Mouse (Mus musculus) gastrocnemius, postnatal 25 days (tissue): ENCODE measurements around the gene Bdkrb1. TPM values are rescaled to one million over a fixed set of nuclear protein-coding genes. Genes with fewer than 3 reads are reported as not detected.
A peak's percentile ranks its signal among the peaks of the same experiment; 100 is the strongest.

ENCODE experiments used
- DNase-seq: peaks from one replicate; pipeline ENCODE4 v3.0.0; 2022
- long read RNA-seq, 2 experiments: library from polyadenylated mRNA; stranded (forward); transcript quantifications; one replicate each; pipeline ENCODE4 v2.0.0; 2021
- total RNA-seq, 2 experiments: library from RNA; stranded (reverse); gene quantifications; 1 replicate in 1 of 2; 2 replicates in 1 of 2; pipeline ENCODE4 v1.2.3; 2021

Bdkrb1 gene
- total RNA-seq: not detected
- long read RNA-seq, experiment 1: 0 reads
- long read RNA-seq, experiment 2: 0 reads

DNA sequence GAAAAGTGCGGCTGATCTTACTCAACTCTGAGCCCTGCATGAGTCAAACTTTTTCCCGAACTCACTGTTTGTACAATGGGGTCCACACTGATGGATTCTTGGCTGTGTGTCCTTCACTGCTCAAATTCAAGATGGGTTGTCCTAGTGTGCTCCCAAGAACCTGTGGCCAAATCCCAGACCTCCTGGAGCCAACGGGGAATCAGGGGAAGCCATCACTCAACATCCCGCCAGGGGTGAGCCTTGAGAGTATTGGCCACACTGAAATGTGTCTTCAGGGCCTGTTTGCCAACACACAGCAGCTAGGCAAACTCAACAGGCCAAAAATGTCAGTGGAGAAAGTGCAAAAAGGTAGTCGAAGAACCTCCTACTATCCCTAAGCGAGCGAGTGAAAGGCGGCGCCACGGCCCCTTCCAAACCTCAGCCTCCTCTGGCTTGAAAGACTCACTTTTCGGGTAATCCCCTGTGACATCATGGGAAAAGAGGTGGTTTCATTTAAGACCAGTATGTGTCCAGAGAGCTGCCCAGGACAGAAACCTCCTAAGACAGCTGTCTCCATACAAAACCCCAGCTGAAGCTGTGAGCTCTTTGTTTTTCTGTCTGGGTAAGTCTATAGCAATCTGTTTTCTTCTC, at the start of gene Bdkrb1:
Gene Bdkrb1 (plus strand): TSS at position 505 of the 630 bp plus-strand sequence.
- no peak for DNase-seq

DNA sequence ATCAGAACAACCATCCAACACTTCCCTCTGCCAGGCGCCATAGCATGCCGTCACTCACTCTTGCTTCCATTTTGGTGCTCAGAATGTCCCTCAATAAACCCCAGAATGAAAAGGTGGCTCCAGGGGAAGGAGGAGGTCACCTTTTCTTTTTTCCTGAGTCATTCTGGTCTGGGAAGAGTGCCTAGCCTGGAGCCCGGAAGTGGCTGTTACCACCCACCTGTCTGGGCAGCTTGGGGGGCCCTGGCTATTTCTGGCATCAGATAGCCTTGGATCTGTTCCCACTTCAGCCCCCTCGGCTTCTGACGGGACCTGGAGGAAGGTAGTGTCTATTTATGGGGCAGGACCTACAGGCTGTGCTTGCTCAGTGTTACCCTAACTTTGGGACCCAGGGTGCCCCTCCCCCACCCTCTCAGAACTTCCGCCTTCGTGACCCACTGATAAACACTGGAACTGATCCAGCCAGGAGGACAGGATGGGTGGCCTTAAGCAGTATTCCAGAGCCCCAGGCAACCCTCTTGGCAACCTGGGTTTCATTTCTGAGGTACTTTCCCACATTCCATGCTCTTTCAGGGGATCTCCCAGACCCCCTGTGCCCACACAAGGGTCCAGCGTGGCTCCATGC, 48.6 kb upstream of the Bdkrb1 start:
- DNase-seq: no peak

DNA sequence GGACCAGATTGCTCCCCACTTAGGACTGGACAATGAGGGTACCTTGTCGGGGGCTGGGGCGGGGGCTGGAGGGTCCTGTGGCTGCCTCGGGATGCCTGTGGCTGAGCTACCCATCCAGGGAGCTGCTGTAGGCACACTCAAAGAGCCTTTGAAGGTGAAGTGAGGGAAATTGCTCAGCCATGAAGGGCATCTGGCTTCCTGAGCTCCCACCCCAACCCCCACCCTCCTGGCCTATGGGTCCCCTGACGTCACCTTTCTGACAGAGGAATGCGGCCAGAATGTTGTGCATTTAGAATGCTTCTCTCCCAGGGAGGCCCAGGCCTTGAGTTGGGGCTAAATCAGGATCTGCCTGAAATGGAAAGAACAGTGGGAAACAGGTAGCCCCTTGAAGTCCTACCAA, 47.7 kb upstream of the Bdkrb1 start:
- DNase-seq: no peak

DNA sequence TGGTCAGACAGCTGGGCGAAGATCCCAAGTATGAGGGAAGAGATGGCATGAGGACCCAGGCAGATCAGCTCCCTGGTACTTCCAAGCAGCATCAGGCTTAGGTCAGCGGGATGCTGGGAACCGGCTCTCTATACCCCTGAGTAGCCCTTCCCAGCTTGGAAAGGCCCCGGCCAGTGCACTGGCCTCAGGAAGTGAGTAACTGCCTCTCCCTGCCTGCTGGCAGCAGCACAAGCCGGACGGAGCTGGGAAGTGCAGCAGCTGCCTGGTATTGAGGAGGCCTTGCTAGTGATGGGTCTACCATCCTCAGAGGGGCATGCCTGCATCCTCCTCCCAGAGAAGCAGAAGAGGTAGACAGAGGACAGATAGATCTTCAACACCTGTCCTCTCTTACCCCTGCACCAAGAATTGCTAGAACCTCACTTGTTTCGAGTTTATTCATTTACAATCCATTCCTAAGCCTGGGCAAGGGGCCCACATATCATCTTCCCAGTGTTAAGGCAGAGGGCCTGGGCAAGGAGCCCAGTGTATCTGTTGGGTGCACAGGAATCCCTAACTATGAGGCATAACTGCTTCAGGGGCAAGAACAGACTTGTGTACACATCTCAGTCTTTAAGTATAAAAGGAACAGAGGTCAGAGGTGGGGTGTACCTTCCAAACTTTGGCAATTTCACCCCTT, 45.5 kb upstream of the Bdkrb1 start:
- peak; percentile 66 for DNase-seq

DNA sequence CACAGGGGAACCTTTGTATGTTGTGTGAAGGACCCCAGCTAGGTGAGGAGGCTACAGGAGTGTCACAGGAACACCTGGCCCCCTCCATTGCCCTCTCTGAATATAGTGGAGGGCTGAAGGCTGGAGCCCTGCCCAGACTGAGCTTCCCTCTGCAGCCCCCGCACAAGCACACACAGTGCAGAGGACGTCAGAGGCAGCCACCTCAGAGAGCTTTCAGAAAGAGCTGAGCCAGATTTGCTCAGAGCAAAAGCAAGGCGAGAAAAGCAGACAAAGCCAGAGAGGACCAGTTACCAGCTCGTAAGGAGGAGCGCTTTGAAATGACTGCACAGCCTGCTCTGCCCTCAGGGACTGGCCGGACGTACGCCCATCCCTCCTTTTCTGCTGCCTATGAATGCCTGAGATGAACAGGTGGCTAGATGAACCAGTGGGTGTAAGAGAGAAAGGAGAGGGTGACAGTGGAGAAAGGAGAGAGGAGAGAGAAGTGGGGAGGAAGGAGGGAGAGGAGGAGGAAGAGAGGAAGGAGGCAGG, 41.8 kb upstream of the Bdkrb1 start:
- no peak for DNase-seq

DNA sequence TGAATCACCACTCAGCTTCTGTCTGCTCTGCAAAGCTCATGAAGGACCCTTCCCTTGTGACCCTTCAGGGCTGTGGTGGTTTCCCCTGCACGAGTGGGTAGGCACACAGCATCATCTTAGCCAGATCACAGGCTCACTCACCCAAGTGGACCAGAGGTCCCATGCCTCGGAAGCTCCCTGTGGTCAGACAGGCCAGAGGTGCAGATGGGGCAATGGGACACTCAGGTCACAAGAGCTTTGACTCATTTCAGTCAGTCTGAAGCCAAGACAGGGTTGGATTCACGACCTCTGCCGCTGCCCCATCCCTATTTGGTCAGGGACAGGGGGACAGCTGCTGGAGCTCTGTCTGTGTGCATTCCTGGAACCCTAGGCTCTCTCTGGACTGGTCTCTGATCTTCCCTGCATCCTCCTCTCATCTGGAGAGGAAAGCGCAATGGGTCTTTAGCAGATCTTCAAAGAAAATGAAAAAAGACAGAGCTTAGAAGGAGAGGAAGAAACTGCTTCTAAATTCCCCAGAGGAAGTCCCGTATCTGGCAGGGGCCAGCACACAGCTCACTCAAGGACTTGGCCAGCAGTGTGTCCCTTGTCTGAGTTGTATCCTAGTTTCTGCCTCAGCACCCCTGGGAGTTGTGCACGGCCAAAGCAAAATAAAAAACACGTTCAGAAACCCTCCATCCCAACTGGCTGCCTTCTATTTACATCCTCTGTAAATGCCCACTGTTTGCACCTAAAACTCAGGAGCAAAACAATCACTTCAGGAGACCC, 40.6 kb upstream of the Bdkrb1 start:
- DNase-seq: no peak

DNA sequence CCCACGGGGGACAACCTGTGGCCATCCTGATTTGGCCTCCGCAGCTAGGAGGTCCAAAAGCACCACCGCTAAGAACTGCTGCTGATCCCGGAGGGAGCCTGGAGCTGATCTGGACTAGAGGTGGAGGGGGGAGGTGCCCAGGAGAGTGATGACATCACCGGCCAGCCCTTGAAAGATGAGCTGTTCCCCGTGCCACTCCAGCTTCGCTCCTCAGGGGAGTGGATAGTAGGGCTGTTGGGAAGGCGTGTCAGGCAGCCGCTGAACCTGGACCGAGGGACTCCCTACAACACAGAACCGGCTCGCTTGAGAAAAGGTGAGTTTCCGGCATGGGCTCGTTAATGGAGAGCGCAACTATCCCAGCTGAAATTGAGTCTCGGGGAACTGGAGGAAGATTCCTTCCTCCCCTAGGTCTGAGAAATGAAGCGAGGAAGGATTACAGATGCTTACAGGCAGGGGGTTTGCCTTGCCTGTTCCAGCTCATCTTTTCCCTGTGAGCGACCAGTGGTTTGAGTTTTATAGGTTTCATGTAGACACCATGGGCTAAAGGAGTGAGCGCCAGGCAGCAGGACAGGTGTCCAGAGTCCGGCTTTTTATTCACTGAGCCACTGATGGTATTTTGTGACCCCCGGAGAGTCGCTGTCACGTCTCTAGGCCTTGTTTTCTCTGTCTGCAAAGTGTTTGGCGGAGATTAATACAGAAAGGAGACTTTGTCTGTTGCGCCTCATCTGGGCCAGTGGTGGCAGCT, 39.8 kb upstream of the Bdkrb1 start, which contains the start of gene Bdkrb2:
Gene Bdkrb2 (plus strand): TSS at position 291 of the 745 bp plus-strand sequence.
- peak; percentile 55 for DNase-seq

DNA sequence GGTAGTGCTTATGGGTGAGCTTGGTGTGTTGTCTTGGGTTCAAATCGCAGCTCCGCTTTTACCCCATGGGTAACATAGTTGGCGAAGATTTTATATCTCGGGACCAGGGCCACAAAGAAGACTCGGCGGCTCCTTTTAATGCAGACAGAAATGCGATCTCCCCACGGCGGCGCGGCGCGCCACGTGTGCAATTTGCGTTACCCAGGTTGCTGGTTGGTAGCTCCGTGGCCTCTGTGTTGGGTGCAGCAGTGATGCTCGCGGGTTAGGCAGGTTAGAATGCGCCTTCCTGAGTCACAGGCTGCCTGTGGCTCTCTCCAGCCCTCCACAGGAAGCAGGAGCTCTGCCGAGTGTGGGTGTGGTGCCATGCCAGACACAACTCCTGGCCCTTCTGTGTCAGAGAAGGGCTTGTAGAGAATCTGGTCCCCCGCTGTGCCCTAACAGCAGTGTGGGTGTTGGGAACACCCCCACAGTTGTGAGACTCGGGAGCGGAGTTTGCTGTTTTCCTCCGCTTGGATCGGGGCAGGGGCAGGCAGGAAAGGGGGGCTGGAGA, 39.1 kb upstream of the Bdkrb1 start:
- DNase-seq: no peak

DNA sequence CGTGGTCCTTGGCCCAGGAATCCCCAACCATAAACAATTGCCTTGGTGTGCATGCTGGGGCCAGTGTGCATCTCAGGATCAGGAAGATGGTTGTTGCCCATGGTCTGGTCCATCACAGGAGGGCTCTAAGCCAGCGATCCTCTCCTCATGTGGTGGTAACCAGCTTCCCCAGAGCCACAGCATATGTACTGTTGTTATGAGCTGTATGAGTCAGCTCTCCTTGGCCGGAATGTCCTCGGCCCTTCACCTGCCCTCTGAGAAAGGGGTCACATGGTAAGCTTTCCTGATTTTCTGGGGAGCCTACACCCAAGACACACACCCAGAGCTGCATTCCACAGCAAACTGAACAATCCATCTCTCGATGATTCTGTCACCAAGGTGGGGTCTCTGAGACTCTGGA, 37.7 kb upstream of the Bdkrb1 start:
- no peak for DNase-seq

DNA sequence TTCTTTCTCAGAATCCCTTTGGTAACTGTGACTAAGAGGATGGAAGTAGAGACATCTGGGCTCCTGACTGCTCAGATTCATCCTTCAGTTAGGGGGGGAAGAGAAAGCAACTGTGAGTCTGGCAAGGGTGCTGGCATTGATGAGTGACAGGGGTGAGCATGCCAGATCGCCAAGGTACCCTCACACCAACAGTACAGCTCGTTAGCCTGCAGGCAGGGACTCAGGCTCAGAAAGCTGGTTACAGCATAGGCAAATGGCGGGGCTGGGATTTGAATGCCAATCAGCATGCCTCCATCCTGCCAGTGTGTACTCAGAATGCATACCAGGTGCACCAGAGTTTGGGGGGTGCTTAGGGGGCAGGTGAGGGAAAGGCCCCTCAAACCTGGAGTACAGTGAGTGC, 31.0 kb upstream of the Bdkrb1 start:
- no peak for DNase-seq

DNA sequence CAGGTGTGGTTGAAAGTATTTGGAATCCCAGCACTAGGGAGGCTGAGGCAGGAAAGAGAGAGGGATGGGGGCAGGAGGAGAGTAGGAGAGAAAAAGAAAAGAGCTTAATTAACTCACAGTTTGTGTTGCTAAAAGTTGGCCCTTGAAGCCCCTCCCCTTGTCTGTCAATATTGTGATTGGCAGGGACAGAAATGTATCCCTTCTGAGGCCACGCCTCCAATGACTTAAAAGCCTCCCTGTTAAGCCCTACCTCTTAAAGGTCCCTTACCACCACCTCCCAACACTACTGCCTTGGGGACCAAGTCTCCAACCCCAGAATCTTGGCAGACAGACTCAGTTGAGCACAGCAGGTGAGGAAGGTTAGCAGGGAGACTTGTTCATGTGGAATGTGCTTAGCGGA, 30.3 kb upstream of the Bdkrb1 start:
- no peak for DNase-seq

DNA sequence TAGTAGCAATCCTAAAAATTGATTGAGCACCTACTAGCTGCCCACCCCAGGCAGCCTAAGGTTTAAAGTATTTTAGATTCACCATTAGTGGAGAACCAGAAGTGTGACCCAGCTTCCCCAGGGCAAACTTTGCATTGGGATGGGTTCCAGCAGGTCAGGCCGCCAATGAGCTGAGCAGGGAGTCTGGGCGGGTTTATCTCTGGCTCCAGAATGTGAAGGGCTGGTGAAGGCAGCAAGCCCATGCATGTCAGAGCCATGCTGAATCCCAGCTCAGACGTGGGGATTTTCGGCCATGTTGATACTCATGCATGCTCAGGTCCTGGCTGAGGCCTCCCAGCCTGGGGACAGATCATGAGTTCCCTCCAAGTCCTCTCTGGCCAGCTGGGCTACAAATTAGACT, 28.5 kb upstream of the Bdkrb1 start:
- no peak for DNase-seq

DNA sequence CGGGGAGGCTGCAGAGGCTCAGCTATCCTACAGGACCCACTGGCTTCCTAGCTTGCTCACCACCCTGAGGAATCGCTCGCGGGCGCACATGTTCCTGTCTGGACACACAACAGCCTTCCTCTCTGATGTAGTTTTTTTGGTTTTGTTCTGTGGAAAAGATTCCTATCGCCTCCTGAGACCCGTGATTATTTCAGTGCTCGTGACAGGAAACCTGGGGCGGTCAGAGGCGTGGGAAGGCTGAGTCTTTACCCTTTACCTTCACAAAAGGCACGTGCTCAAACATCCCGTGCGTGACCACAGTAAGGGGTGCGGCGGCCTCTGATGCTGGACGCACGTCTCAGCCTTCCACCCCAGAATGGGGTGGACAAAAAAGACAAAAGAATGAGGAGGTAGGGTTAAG, 22.4 kb upstream of the Bdkrb1 start:
- DNase-seq: no peak

DNA sequence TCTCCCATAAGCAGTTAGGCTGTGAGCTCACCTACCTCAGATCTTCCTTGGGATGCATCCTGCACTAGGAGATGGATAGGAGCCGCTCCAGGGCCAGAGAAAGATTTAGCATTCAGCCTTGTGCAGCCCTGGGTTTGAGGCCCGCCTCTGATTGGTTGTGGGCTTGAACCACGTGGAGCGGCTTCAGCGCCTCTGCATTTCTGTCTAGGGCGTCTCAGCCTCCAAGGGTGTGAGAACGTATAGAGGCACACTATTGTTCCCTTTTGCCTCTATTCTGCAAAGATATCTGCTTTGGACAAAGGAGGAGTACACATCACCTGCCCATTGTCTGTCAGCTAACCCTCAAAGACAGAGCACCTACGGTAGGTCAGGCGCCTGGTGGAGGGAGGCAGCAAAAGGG, 20.4 kb upstream of the Bdkrb1 start:
- DNase-seq: no peak

DNA sequence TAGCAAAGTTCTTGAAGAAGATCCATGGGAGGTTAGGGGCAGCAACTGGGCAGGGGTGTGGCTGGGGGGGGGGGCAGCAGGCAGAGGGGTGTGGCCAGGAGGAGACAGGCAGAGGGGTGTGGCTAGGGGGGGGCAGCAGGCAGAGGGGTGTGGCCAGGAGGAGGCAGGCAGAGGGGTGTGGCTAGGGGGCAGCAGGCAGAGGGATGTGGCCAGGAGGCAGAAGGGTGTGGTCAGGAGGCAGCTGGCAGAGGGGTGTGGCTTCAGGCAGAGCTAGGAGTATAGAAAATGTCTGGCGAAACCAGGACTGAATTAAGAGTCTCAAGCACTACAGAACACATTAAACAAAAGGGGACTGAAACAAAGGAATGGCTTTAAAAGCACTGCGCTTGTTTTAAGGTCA, 19.4 kb upstream of the Bdkrb1 start:
- no peak for DNase-seq

DNA sequence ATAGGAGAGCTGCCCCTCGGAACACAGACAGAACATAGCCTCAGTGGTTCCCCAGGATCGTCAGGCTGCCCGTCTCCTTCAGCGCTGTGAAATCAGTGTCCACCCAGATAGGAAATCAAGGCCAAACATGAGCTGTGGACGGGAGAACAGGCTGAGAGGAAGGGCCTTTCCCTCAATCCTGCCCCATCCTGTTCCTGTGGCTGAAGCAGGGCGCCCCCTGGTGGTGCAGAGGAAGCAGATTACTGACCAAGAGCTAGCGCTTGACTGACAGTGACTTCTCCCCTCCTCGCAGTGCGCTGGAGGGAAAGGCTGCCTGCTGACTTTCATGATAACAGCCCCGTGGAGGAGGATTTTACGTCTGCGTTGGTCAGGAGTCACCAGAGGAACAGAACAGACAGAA, 18.0 kb upstream of the Bdkrb1 start:
- peak; percentile 55 for DNase-seq

DNA sequence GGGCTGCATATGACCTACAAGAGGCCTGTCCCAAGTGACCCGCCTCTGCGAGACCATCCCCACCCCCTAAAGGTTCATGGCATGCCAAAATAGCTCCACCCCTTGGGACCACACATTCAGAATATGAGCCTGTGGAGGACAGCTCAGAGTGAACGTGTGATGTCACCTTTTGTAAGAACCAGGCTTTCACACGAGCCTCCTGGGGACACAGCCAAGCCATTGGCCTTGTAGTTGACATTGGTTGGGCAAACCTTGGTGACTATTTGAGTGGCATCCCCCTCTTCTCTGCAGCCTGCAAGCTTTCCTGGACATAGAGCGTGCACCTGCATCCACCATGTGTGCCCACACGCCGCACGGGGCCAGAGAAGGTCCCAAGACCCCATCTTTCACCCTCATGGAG, 15.4 kb upstream of the Bdkrb1 start:
- no peak for DNase-seq

DNA sequence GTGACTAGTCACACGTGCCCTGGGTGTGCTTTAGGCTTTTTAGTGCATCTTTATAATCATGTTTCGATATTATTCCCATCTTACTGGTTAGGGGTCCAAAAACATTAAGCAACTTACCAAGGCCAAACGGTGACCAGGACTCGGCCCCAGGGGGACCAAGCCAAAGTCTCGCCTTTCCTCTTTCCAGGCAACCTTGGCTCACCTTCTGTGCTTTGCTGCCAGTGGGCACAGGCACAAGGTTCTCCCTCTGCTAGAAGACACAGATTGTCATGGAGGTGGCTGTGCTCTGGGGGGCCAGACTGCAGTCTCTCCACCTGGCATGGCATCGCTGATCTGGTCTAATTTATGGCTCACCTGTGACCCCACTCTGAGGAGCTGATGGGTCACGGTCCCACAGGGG, 12.1 kb upstream of the Bdkrb1 start:
- no peak for DNase-seq

DNA sequence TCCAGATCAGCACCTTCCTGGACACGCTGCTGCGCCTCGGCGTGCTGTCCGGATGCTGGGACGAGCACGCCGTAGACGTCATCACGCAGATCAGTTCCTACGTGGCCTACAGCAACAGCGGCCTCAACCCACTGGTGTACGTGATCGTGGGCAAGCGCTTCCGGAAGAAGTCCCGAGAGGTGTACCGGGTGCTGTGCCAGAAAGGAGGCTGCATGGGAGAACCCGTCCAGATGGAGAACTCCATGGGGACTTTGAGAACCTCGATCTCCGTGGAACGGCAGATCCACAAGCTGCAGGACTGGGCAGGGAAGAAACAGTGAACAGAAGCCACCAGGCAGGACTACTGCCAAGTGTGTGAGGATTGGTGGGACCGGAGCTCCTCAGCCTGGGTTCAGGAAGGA, 10.5 kb upstream of the Bdkrb1 start:
- no peak for DNase-seq

DNA sequence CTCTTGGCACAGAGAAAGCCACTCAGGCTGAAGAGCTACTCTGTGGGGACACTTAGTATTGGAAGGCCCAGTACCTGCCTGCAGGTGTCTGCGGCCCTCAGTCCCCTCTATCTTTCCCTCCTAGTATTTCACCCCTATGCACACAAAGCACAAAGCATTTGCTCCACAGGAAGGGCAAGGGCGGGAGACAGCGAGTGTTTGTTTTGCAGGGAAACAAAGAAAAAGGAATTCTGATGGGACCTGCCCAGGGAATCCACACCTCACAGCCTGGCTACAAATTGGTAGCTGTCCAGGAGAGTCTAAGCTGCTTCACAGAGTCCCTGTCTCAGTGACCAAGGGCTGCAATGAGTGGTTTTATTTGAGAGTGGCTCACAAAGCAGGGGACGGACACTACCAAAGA, 9.4 kb upstream of the Bdkrb1 start:
- DNase-seq: no peak

DNA sequence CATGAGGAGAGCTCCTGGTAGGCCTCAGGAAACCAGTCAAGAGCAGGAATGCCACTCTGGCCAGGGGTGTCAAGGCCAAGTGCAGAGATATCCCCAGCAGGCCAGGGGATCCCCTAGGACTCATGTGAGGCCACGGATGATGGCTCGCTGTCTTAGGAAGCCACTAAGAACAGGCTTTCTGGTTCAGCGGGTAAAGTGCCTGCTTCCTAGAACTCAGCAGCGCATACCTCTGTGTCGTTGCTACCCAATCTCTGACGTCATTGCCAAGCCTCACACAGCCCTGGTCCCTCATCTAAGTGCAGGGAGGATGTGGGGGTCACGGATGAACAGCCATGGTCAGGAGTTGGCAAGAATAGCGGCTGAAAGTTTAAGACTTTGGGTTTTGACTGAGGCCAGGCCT, 5.8 kb upstream of the Bdkrb1 start:
- no peak for DNase-seq

DNA sequence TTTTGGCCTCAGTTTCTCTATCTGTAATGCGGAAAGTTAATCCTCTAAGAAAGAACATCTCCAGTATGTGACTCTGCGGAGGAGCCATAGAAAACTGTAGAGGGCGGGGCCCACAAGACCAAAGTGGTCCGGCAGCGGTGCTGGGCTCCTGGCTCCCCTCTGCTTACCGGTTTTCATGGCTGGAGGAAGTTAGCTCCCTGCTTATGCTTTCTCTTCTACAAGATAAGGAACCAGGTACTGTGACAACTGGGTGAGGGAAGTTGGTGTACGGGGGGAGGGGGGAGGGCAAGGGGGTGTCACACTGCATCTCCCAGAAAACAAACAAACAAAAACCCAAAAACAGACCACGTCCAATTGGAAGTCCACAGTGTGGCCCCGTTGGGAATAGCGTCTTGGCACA, 4.4 kb upstream of the Bdkrb1 start:
- DNase-seq: no peak
